Mouse (Mus musculus) ES-E14 (cell line): ENCODE measurements at regions not wholly inside any gene's neighbourhood (a gene's known extent, or its start where the extent isn't known, plus 50 kb on each side); places are given as distances from the start of the nearest gene placed in this dataset.

Source experiments
- DNase-seq: peaks from one replicate; pipeline ENCODE4 v3.0.0-alpha.2; 2013; ENCODE audit warnings: low read depth, low spot score
- H3K27ac ChIP-seq: 2 replicates; pipeline ENCODE4 v1.5.1; 2012; ENCODE audit warnings: low read depth, mild to moderate bottlenecking, low read length, moderate library complexity, mixed read lengths; ENCODE audit not compliant: poor library complexity, insufficient read depth, severe bottlenecking
- H3K36me3 ChIP-seq: 2 replicates; pipeline ENCODE4 v1.6.1; 2012; ENCODE audit warnings: mild to moderate bottlenecking, low read length, moderate library complexity, mixed read lengths; ENCODE audit not compliant: control insufficient read depth, poor library complexity, insufficient read depth, severe bottlenecking
- H3K4me1 ChIP-seq, 2 experiments: fragments of 150-350 bp in 1 of 2; sonication (generic) in 1 of 2; 2 replicates each; pipeline ENCODE4 v1.6.1; 2012; ENCODE audit warnings: low read length in 2 of 2, mild to moderate bottlenecking in 1 of 2, mixed read lengths in 1 of 2; ENCODE audit not compliant: control insufficient read depth in 2 of 2, insufficient read depth in 2 of 2, poor library complexity in 1 of 2
- H3K4me3 ChIP-seq, 2 experiments: fragments of 150-350 bp in 1 of 2; sonication (generic) in 1 of 2; 2 replicates each; pipeline ENCODE4 v1.5.1; 2012; ENCODE audit warnings: low read length in 2 of 2, low read depth in 1 of 2, mild to moderate bottlenecking in 1 of 2, mixed read lengths in 1 of 2; ENCODE audit not compliant: insufficient read depth in 1 of 2, poor library complexity in 1 of 2, severe bottlenecking in 1 of 2
- H3K9ac ChIP-seq: 2 replicates; pipeline ENCODE4 v1.6.1; 2012; ENCODE audit warnings: low read depth, mild to moderate bottlenecking, low read length, mixed read lengths; ENCODE audit not compliant: poor library complexity, insufficient read depth, severe bottlenecking
- H3K9me3 ChIP-seq: fragments of 150-350 bp; sonication (generic); 2 replicates; pipeline ENCODE4 v1.6.1; 2012; ENCODE audit warnings: low read depth, mild to moderate bottlenecking, low read length; ENCODE audit not compliant: control insufficient read depth, insufficient read depth
- CHD2 ChIP-seq: IDR thresholded peaks from 2 replicates; pipeline ENCODE4 v1.6.1; 2014; ENCODE audit warnings: mild to moderate bottlenecking, low read depth, low read length, inconsistent platforms
- HCFC1 ChIP-seq: IDR thresholded peaks from 2 replicates; pipeline ENCODE4 v1.6.1; 2012; ENCODE audit warnings: low read length, inconsistent platforms, borderline replicate concordance; ENCODE audit not compliant: insufficient read depth
- MAFK ChIP-seq: IDR thresholded peaks from 2 replicates; pipeline ENCODE4 v1.6.1; 2014; ENCODE audit warnings: mild to moderate bottlenecking, low read depth, low read length, inconsistent platforms; ENCODE audit not compliant: insufficient read depth
- ZC3H11A ChIP-seq: IDR thresholded peaks from 2 replicates; pipeline ENCODE4 v1.6.1; 2012; ENCODE audit warnings: low read depth, mild to moderate bottlenecking, inconsistent platforms, low read length, borderline replicate concordance
- ZNF384 ChIP-seq: IDR thresholded peaks from 2 replicates; pipeline ENCODE4 v1.6.1; 2012; ENCODE audit warnings: low read depth, low read length, inconsistent platforms
- in situ Hi-C, 2 experiments: fragments of 600-800 bp; cut with MboI; formaldehyde crosslinking; loops; one replicate each; pipeline ENCODE4 v1.15.1; 2025; ENCODE audit warnings: low sequenced_read_pairs in 2 of 2, inconsistent platforms in 1 of 2; ENCODE audit not compliant: unreplicated experiment in 2 of 2

- H3K4me1 ChIP-seq: no peaks in the 10 kb centered on the region
- H3K36me3 ChIP-seq: no peaks in the 10 kb centered on the region
- TF ChIP-seq CHD2 (no peak), ZNF384 (no peak), ZC3H11A (no peak), HCFC1 (no peak), MAFK (no peak)
- H3K9ac ChIP-seq: no peak overlapping the region
- 0 out of 2 replicates have a peak overlapping the region, but pooled peaks have one; percentile 62 for H3K27ac ChIP-seq
- in situ Hi-C loops: no loop called here
- no peaks in the 10 kb centered on the region for H3K9me3 ChIP-seq
- DNase-seq: no peak
- no peak overlapping the region for H3K4me3 ChIP-seq
Measured at GRCm38 (mm10) chr1:141716953-141717352, 1471.0 kb downstream of the Kcnt2 start.

- no peak overlapping the region for H3K4me3 ChIP-seq
- H3K4me1 ChIP-seq: no peaks in the 10 kb centered on the region
- no peak overlapping the region for H3K9ac ChIP-seq
- in situ Hi-C loops: no loop called here
- DNase-seq: no peak
- H3K36me3 ChIP-seq: no peaks in the 10 kb centered on the region
- no peak for TF ChIP-seq CHD2
- no peak for TF ChIP-seq MAFK
- TF ChIP-seq ZC3H11A: no peak
- no peak for TF ChIP-seq ZNF384
- no peak for TF ChIP-seq HCFC1
- H3K27ac ChIP-seq: no peak overlapping the region
- no peaks in the 10 kb centered on the region for H3K9me3 ChIP-seq
Measured at GRCm38 (mm10) chr1:141717510-141717909, 1471.6 kb downstream of the Kcnt2 start.

DNA sequence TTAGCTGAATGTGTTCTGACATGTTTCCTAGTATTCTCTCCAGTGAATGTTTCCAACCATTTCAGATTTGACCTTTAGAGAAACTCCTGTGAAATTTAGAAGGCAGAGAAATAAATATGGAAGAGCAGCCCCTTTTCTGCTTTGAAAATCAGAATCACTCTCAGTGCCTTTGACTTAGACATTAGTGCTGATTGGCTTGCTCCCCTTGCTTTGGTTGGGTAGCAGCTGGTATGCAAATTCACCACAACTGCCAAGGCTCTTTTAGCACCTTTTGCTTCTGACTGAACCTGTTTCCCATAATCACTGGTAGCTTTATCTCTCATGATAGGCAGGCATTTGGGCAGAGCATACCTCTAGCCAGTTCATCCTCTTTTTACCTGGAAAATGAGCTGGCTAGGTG, 1495.3 kb downstream of the Kcnt2 start:
- Histone ChIP-seq H3K27ac (no peak overlapping the region), H3K9ac (no peak overlapping the region), H3K4me1 (no peaks in the 10 kb centered on the region), H3K4me3 (no peak overlapping the region), H3K9me3 (no peaks in the 10 kb centered on the region), H3K36me3 (no peaks in the 10 kb centered on the region)
- TF ChIP-seq ZC3H11A (no peak), MAFK (no peak), HCFC1 (no peak), ZNF384 (no peak), CHD2 (no peak)
- in situ Hi-C loops: no loop called here
- DNase-seq: no peak

- in situ Hi-C loops: no loop called here
Measured at GRCm38 (mm10) chr1:141776059-141776458, 1530.1 kb downstream of the Kcnt2 start.

DNA sequence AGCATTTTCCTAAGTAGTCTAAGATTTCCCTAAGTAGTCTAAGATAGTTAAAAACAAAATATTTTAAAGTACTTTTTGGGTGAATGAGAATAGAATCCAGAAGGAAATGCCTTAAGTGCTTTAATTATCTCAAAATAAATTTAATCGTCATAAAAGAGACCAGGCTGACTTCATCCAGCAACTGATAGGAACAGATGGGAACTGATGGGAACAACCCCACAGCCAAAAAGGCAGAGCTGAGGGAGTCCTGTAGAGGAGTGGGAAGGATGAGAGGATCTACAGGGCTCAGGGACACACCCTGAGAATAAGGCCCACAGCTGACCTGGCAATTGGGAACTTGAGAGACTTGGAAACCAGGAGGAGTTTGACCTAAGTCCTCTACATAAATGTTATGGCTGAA, 1537.4 kb downstream of the Kcnt2 start:
- no peak overlapping the region for H3K4me3 ChIP-seq
- no peaks in the 10 kb centered on the region for H3K36me3 ChIP-seq
- no peaks in the 10 kb centered on the region for H3K4me1 ChIP-seq
- no peak overlapping the region for H3K9ac ChIP-seq
- H3K9me3 ChIP-seq: no peaks in the 10 kb centered on the region
- no peak overlapping the region for H3K27ac ChIP-seq
- in situ Hi-C loops: no loop called here
- TF ChIP-seq ZNF384 (no peak), HCFC1 (no peak), MAFK (no peak), ZC3H11A (no peak), CHD2 (no peak)
- no peak for DNase-seq

More at GRCm38 (mm10) chr1:141776059-141776458, 1530.1 kb downstream of the Kcnt2 start:
- DNase-seq: no peak
- Histone ChIP-seq H3K9me3 (no peaks in the 10 kb centered on the region), H3K4me3 (no peak overlapping the region), H3K27ac (no peak overlapping the region), H3K4me1 (no peaks in the 10 kb centered on the region), H3K9ac (no peak overlapping the region), H3K36me3 (no peaks in the 10 kb centered on the region)
- no peak for TF ChIP-seq ZNF384
- no peak for TF ChIP-seq HCFC1
- no peak for TF ChIP-seq ZC3H11A
- no peak for TF ChIP-seq CHD2
- TF ChIP-seq MAFK: no peak
